ENCODE assay signal across 8 mouse cellular contexts in the genomic region with DNA sequence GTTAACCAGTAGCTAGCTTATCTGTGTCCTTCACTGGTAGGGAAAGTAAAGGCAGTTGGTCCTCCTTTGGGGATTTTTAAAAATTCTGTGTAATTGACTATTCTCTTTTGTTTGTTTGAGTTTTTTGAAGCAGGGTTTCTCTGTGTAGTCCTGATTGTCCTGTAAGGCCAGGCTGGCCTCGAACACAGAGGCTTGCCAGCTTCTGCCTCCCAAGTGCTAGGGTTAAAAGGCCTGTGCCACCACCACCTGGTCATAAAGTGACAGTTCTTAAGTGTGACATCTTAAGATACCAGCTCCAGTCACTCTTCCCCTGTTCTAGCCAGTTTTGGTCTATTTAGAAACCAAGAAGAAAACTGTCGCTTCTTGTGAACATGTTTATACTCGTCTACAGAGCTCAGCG. TPM values are rescaled to one million over a fixed set of nuclear protein-coding genes. Genes with fewer than 3 reads are reported as not detected.
DNase-seq lines count a peak whose midpoint lies in the region; ATAC-seq and TF ChIP-seq lines count a peak whose summit lies in the region.

No protein-coding gene starts in this region.

- DNase-seq in heart, postnatal 10 days, result no peak
- DNase-seq in hindbrain, embryonic 10.5 days (ENCODE audit: low spot score), result no peak
- no peak for DNase-seq in left cerebral cortex, adult 18-20 months (ENCODE audit: low spot score in 2 of 2)
- DNase-seq in gastrocnemius, postnatal 10 days, result no peak
- DNase-seq in right cerebral cortex, adult 2 months (ENCODE audit: low spot score in 2 of 2), result no peak

- no peak for ATAC-seq in heart, embryonic 12.5 days (ENCODE audit: insufficient number of reproducible peaks, low FRiP score)
- ATAC-seq in megakaryocyte-erythroid progenitor cell, adult 5-6 weeks (replicated peaks; ENCODE audit: low FRiP score, low TSS enrichment, poor library complexity, severe bottlenecking), result peak; percentile 21

- WGBS in heart, embryonic 12.5 days, result 74% methylated on average over 4 of the region's 4 CpGs
- WGBS in hindbrain, embryonic 10.5 days, result 88% methylated on average over 4 of the region's 4 CpGs

- peak overlapping the region; percentile 86 for H3K4me2 ChIP-seq in heart, embryonic 12.5 days

- intact Hi-C loops in heart, postnatal 10 days (cut with DNase I), result loop anchor here (5.0 kb wide), 1 partner anchor 86 kb away; no protein-coding TSS in a partner anchor

- no peaks in the 10 kb centered on the region for H3K36me3 ChIP-seq in heart, embryonic 12.5 days
- H3K36me3 ChIP-seq in ES-Bruce4 (ENCODE audit: control insufficient read depth, insufficient read depth, low read length, poor library complexity, severe bottlenecking), result peaks cover 11% of the 10 kb centered on the region; the same call in 1 of the 2 replicates
- H3K36me3 ChIP-seq in hindbrain, embryonic 10.5 days, result peaks cover 4% of the 10 kb centered on the region; the same call in 1 of the 2 replicates

- no peak overlapping the region for H3K27ac ChIP-seq in heart, embryonic 12.5 days (ENCODE audit: poor library complexity, severe bottlenecking)
- H3K27ac ChIP-seq in ES-Bruce4 (ENCODE audit: insufficient read depth, low read length), result peak overlapping the region; percentile 59; the same call in 1 of the 2 replicates
- H3K27ac ChIP-seq in hindbrain, embryonic 10.5 days, result no peak overlapping the region

- no peak for TF ChIP-seq CTCF in ES-Bruce4 (IDR thresholded peaks at IDR 0.05; ENCODE audit: low read depth, low read length)

- no peak overlapping the region for H3K9ac ChIP-seq in heart, embryonic 12.5 days
- peak overlapping the region; percentile 97 for H3K9ac ChIP-seq in ES-Bruce4 (ENCODE audit: low read depth, poor library complexity, severe bottlenecking)

- no peak for TF ChIP-seq POLR2A in ES-Bruce4 (IDR thresholded peaks at IDR 0.05; ENCODE audit: insufficient read depth, low read length)

- H3K4me1 ChIP-seq in heart, embryonic 12.5 days (replicated peaks), result peaks cover 40% of the 10 kb centered on the region
- H3K4me1 ChIP-seq in ES-Bruce4 (ENCODE audit: control insufficient read depth, insufficient read depth, low read length), result peaks cover 3% of the 10 kb centered on the region
- H3K4me1 ChIP-seq in hindbrain, embryonic 10.5 days (replicated peaks), result peaks cover 46% of the 10 kb centered on the region

- TF ChIP-seq EP300 in ES-Bruce4 (IDR thresholded peaks at IDR 0.05; ENCODE audit: insufficient read depth, low read depth, low read length), result no peak

- H3K9me3 ChIP-seq in heart, embryonic 12.5 days (replicated peaks), result no peaks in the 10 kb centered on the region
- H3K9me3 ChIP-seq in ES-Bruce4 (replicated peaks; ENCODE audit: control insufficient read depth, insufficient read depth, low read length, poor library complexity, severe bottlenecking), result no peaks in the 10 kb centered on the region
- H3K9me3 ChIP-seq in hindbrain, embryonic 10.5 days, result no peaks in the 10 kb centered on the region

- H3K4me3 ChIP-seq in heart, embryonic 12.5 days, result peak overlapping the region; percentile 20; the same call in 1 of the 2 replicates
- no peak overlapping the region for H3K4me3 ChIP-seq in ES-Bruce4 (ENCODE audit: low read depth, low read length)
- peak overlapping the region; percentile 92 for H3K4me3 ChIP-seq in hindbrain, embryonic 10.5 days

- H3K27me3 ChIP-seq in heart, embryonic 12.5 days (replicated peaks), result no peaks in the 10 kb centered on the region
- no peaks in the 10 kb centered on the region for H3K27me3 ChIP-seq in ES-Bruce4 (ENCODE audit: control insufficient read depth, insufficient read depth, low read length, poor library complexity, severe bottlenecking)
- H3K27me3 ChIP-seq in hindbrain, embryonic 10.5 days (ENCODE audit: insufficient read depth, poor library complexity, severe bottlenecking), result peaks cover 11% of the 10 kb centered on the region; the same call in 1 of the 2 replicates

RNA-seq across cellular contexts. Expression of a gene that starts 2.2 kb away (rescaled TPM):
- 10.4 and 10.6 TPM in 2 replicates for polyA plus RNA-seq in heart, embryonic 12.5 days (2016; fragmentation: Nextera tagmentation; extraction: Ambion mirVana)
- total RNA-seq in heart, postnatal 10 days (2021), result 10 to 100 TPM; 40.6 to 44.5 TPM
- polyA plus RNA-seq in ES-Bruce4 (2011; ENCODE audit: insufficient read depth, insufficient read length, low read depth, missing spikeins), result 62.7 and 64.0 TPM in 2 replicates
- polyA plus RNA-seq in hindbrain, embryonic 10.5 days (2016; fragmentation: Nextera tagmentation; extraction: Ambion mirVana), result 6.7 and 7.1 TPM in 2 replicates
- 80.2 and 84.3 TPM in 2 replicates for total RNA-seq in megakaryocyte-erythroid progenitor cell, adult 5-6 weeks (2014; fragmentation: Nextera tagmentation)
- 86.6 and 87.0 TPM in 2 replicates for total RNA-seq in megakaryocyte-erythroid progenitor cell, adult 5-6 weeks (2017)
- total RNA-seq in left cerebral cortex, adult 18-20 months (2021), result 10 to 100 TPM; 39.3 to 39.4 TPM
- 10 to 100 TPM; 39.2 to 41.6 TPM for total RNA-seq in gastrocnemius, postnatal 10 days (2021)
